Mouse (Mus musculus): ENCODE data around the gene Arhgef19.

- TF ChIP-seq POLR2A (IDR thresholded peaks at IDR 0.05; ENCODE audit: extremely low read depth, insufficient read depth, low read length) (no peak), CTCF (IDR thresholded peaks at IDR 0.05; ENCODE audit: extremely low read depth, insufficient read depth, low read length) (no peak)
These were observed 38.9 kb downstream of the Arhgef19 start for GRCm38 (mm10) chr4:141278154-141278553.
